Mouse (Mus musculus): Measurements from ENCODE around the gene Sv2c. TPM values are rescaled to one million over a fixed set of nuclear protein-coding genes. Genes with fewer than 3 reads are reported as not detected.

Sv2c gene
- 0.09 to 0.52 TPM (median 0.15 TPM) in 4 replicates for total RNA-seq (2023)

GRCm38 (mm10) chr13:96132401-96132816 is at the start of gene Sv2c:
Sv2c (minus strand) TSS chr13:96132577.

GRCm38 (mm10) chr13:96081754-96082153 is 50.6 kb downstream of the Sv2c start, which contains the start of gene Gm17190:
Gm17190 (plus strand) TSS chr13:96082054.

GRCm38 (mm10) chr13:96081276-96081675 is 51.1 kb downstream of the Sv2c start, which contains the start of gene Gm20075:
Gm20075 (minus strand) TSS chr13:96081376.

Other genes with a start within 250 kb of the Sv2c start
- gene Iqgap2, start 240.7 kb downstream of the Sv2c start, total RNA-seq (2023): 0.69 to 1.0 TPM (median 0.81 TPM) in 4 replicates
- 7.4 to 9.9 TPM (median 9.3 TPM) in 4 replicates for gene Gm20075, start 51.2 kb downstream of the Sv2c start, total RNA-seq (2023)
- not detected in 4 replicates for gene Gm17190, start 50.5 kb downstream of the Sv2c start, total RNA-seq (2023)

Measured in B cell, adult 62 days (primary cell).